Mouse (Mus musculus) kidney, adult 2 months (tissue): ENCODE results near the gene Gm14226.

Experiments used
- CTCF ChIP-seq: fragments of 200-500 bp; conservative IDR thresholded peaks from 2 replicates; pipeline ENCODE4 v1.5.1; 2011; ENCODE audit warnings: low read depth, mild to moderate bottlenecking, control low read depth, low read length, moderate library complexity, mixed read lengths; ENCODE audit not compliant: insufficient read depth, insufficient read length
- POLR2A ChIP-seq: fragments of 200-500 bp; IDR thresholded peaks from one replicate; pipeline ENCODE4 v1.6.1; 2011; ENCODE audit warnings: low read depth, low read length, control low read depth

- TF ChIP-seq CTCF (no peak), POLR2A (no peak)
Measured at GRCm38 (mm10) chr2:154992083-154992482, 26.0 kb upstream of the Gm14226 start.
